ENCODE assay signal across 18 mouse cellular contexts in the genomic region with DNA sequence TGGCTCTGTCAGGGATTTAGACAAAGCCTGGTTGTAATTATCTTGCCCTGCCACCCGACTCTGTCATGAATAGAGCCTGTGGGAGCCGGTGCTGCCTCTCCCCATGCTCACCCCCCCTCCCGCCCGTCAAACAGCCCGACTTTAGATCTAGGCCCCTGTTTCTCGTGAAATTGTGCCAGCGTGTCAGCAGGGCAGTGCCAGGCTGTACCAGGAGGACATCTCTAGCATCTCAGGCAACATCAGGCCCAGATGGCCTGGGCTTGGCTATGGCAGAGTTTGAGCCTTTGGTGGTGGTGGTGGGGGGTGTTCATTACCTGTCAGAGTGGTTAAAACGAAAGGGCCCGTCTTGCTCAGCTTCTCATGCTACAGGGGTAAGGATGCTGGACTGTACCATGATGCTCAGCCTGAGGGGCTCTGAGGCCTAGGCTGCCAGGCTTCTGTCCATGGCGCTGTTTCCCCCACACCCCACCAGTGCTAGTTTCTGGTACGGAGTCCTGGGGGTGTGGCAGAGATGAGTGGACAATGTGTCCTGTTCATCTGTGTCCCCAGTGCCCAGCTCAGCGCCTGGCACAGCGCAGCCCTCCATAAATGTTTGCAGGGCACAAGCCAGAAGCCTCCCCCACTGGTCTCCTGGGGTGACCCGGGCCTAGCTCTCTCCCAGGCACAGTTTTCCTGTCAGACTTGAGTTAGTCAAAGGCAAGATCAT. TPM values are rescaled to one million over a fixed set of nuclear protein-coding genes. Genes with fewer than 3 reads are reported as not detected.
DNase-seq lines count a peak whose midpoint lies in the region; ATAC-seq and TF ChIP-seq lines count a peak whose summit lies in the region.
"Had no signal": no experiment of that assay in that cellular context is flagged by ENCODE, and none has a peak within 500 bp of the region (broad histone marks: within the 10 kb centered on the region; RNA-seq: fewer than 3 reads in every experiment).

No protein-coding gene starts in this region.

- ATAC-seq in forebrain, embryonic 13.5 days, result no peak
- no peak for ATAC-seq in forebrain, postnatal 0 days
- no peak for ATAC-seq in hindbrain, embryonic 13.5 days (ENCODE audit: low FRiP score)
- no peak for ATAC-seq in embryonic facial prominence, embryonic 13.5 days (ENCODE audit: insufficient number of reproducible peaks, insufficient read depth, low FRiP score, low TSS enrichment, low read depth)
- no peak for ATAC-seq in lung, postnatal 0 days

- H3ac ChIP-seq in C2C12 (ENCODE audit: control insufficient read depth, insufficient read length, low read depth), result peak overlapping the region; percentile 33

- no peak for TF ChIP-seq EP300 in lung, postnatal 0 days (IDR thresholded peaks at IDR 0.05)

- peaks cover 51% of the 10 kb centered on the region for H3K79me3 ChIP-seq in C2C12 (ENCODE audit: low read depth)

- H3K79me2 ChIP-seq in C2C12 (ENCODE audit: control insufficient read depth, insufficient read depth), result peaks cover 83% of the 10 kb centered on the region

- H3K27me3 ChIP-seq in forebrain, embryonic 13.5 days, result peaks cover 16% of the 10 kb centered on the region
- H3K27me3 ChIP-seq in forebrain, postnatal 0 days (ENCODE audit: insufficient read depth, low read length), result no peaks in the 10 kb centered on the region
- H3K27me3 ChIP-seq in hindbrain, embryonic 13.5 days, result peaks cover 28% of the 10 kb centered on the region
- peaks cover 35% of the 10 kb centered on the region for H3K27me3 ChIP-seq in hindbrain, embryonic 10.5 days (ENCODE audit: insufficient read depth, poor library complexity, severe bottlenecking)
- H3K27me3 ChIP-seq in C2C12 (ENCODE audit: control insufficient read depth, insufficient read depth, insufficient read length), result no peaks in the 10 kb centered on the region
- H3K27me3 ChIP-seq in embryonic facial prominence, embryonic 13.5 days, result no peaks in the 10 kb centered on the region
- no peaks in the 10 kb centered on the region for H3K27me3 ChIP-seq in lung, postnatal 0 days (replicated peaks; ENCODE audit: insufficient read depth, low read length)
- H3K27me3 ChIP-seq: liver, embryonic 13.5 days had no signal

- peaks cover 20% of the 10 kb centered on the region for H3K4me1 ChIP-seq in forebrain, embryonic 13.5 days
- 0 out of 2 replicates have a peak, but pooled peaks cover 5% of the 10 kb centered on the region for H3K4me1 ChIP-seq in forebrain, postnatal 0 days (ENCODE audit: insufficient read depth)
- peaks cover 34% of the 10 kb centered on the region for H3K4me1 ChIP-seq in hindbrain, embryonic 13.5 days (replicated peaks)
- H3K4me1 ChIP-seq in hindbrain, embryonic 10.5 days (replicated peaks), result peaks cover 63% of the 10 kb centered on the region
- peaks cover 53% of the 10 kb centered on the region for H3K4me1 ChIP-seq in embryonic facial prominence, embryonic 13.5 days
- H3K4me1 ChIP-seq in lung, postnatal 0 days (ENCODE audit: insufficient read depth, low read depth, low read length), result peaks cover 7% of the 10 kb centered on the region; the same call in 1 of the 2 replicates

- no peak for TF ChIP-seq CTCF in forebrain, postnatal 0 days (IDR thresholded peaks at IDR 0.05; ENCODE audit: low read depth)
- TF ChIP-seq CTCF in C2C12 (IDR thresholded peaks at IDR 0.05; ENCODE audit: control insufficient read depth, insufficient read depth, insufficient read length), result no peak
- TF ChIP-seq CTCF in lung, postnatal 0 days (IDR thresholded peaks at IDR 0.05), result no peak

- H3K4me2 ChIP-seq in forebrain, embryonic 13.5 days, result no peak overlapping the region
- H3K4me2 ChIP-seq in forebrain, postnatal 0 days (ENCODE audit: low read depth), result no peak overlapping the region
- no peak overlapping the region for H3K4me2 ChIP-seq in hindbrain, embryonic 13.5 days
- H3K4me2 ChIP-seq in embryonic facial prominence, embryonic 13.5 days, result no peak overlapping the region
- no peak overlapping the region for H3K4me2 ChIP-seq in lung, postnatal 0 days (replicated peaks; ENCODE audit: low read depth, low read length)
- H3K4me2 ChIP-seq: liver, embryonic 13.5 days; neural tube, embryonic 13.5 days had no signal

- H3K27ac ChIP-seq in forebrain, embryonic 13.5 days, result no peak overlapping the region
- H3K27ac ChIP-seq in forebrain, postnatal 0 days (ENCODE audit: low read depth, low read length), result no peak overlapping the region
- H3K27ac ChIP-seq in hindbrain, embryonic 13.5 days, result no peak overlapping the region
- no peak overlapping the region for H3K27ac ChIP-seq in hindbrain, embryonic 10.5 days
- no peak overlapping the region for H3K27ac ChIP-seq in embryonic facial prominence, embryonic 13.5 days
- H3K27ac ChIP-seq in lung, postnatal 0 days (ENCODE audit: low read length), result no peak overlapping the region
- H3K27ac ChIP-seq: liver, embryonic 13.5 days; neural tube, embryonic 13.5 days had no signal

- 58% methylated on average over 14 of the region's 14 CpGs for WGBS in forebrain, embryonic 13.5 days
- 53% methylated on average over 14 of the region's 14 CpGs for WGBS in forebrain, postnatal 0 days
- WGBS in hindbrain, embryonic 13.5 days, result 64% methylated on average over 14 of the region's 14 CpGs
- WGBS in hindbrain, embryonic 10.5 days, result 68% methylated on average over 14 of the region's 14 CpGs
- 45% methylated on average over 14 of the region's 14 CpGs for WGBS in embryonic facial prominence, embryonic 13.5 days
- 80% methylated on average over 14 of the region's 14 CpGs for WGBS in lung, postnatal 0 days

- 0 out of 2 replicates have a peak overlapping the region, but pooled peaks have one; percentile 16 for H3K9ac ChIP-seq in forebrain, embryonic 13.5 days
- H3K9ac ChIP-seq in forebrain, postnatal 0 days, result no peak overlapping the region
- H3K9ac ChIP-seq in hindbrain, embryonic 13.5 days, result peak overlapping the region; percentile 13; the same call in 1 of the 2 replicates
- H3K9ac ChIP-seq in embryonic facial prominence, embryonic 13.5 days, result peak overlapping the region; percentile 49; the same call in 1 of the 2 replicates
- no peak overlapping the region for H3K9ac ChIP-seq in lung, postnatal 0 days (replicated peaks; ENCODE audit: low read depth)
- H3K9ac ChIP-seq: liver, embryonic 13.5 days; neural tube, embryonic 13.5 days had no signal

- DNase-seq in forebrain, postnatal 0 days, result no peak
- no peak for DNase-seq in hindbrain, embryonic 10.5 days (ENCODE audit: low spot score)
- DNase-seq in lung, postnatal 0 days (ENCODE audit: low spot score), result no peak
- no peak for DNase-seq in urinary bladder, postnatal 25 days (ENCODE audit: low spot score)
- DNase-seq: B cell, adult 2 months; cerebellum, adult 11 months; embryo, embryonic 11 days; gastrocnemius, postnatal 36 days; liver, embryonic 13.5 days; lung, postnatal 4 days; midbrain, embryonic 14.5 days; thymus, adult 2 months had no signal

- no peaks in the 10 kb centered on the region for H3K36me3 ChIP-seq in forebrain, embryonic 13.5 days (ENCODE audit: poor library complexity, severe bottlenecking)
- no peaks in the 10 kb centered on the region for H3K36me3 ChIP-seq in forebrain, postnatal 0 days (ENCODE audit: insufficient read depth)
- H3K36me3 ChIP-seq in hindbrain, embryonic 13.5 days, result no peaks in the 10 kb centered on the region
- H3K36me3 ChIP-seq in hindbrain, embryonic 10.5 days, result no peaks in the 10 kb centered on the region
- H3K36me3 ChIP-seq in C2C12 (ENCODE audit: control insufficient read depth, insufficient read depth), result no peaks in the 10 kb centered on the region
- no peaks in the 10 kb centered on the region for H3K36me3 ChIP-seq in embryonic facial prominence, embryonic 13.5 days
- H3K36me3 ChIP-seq in lung, postnatal 0 days (ENCODE audit: insufficient read depth, low read length), result no peaks in the 10 kb centered on the region
- H3K36me3 ChIP-seq: liver, embryonic 13.5 days; neural tube, embryonic 13.5 days had no signal

- H3K9me3 ChIP-seq in forebrain, embryonic 13.5 days (replicated peaks), result no peaks in the 10 kb centered on the region
- no peaks in the 10 kb centered on the region for H3K9me3 ChIP-seq in forebrain, postnatal 0 days (ENCODE audit: low read length)
- H3K9me3 ChIP-seq in hindbrain, embryonic 13.5 days, result no peaks in the 10 kb centered on the region
- no peaks in the 10 kb centered on the region for H3K9me3 ChIP-seq in hindbrain, embryonic 10.5 days
- no peaks in the 10 kb centered on the region for H3K9me3 ChIP-seq in embryonic facial prominence, embryonic 13.5 days
- no peaks in the 10 kb centered on the region for H3K9me3 ChIP-seq in lung, postnatal 0 days (ENCODE audit: low read length)
- H3K9me3 ChIP-seq: G1E; liver, embryonic 13.5 days; neural tube, embryonic 13.5 days had no signal

- no peak overlapping the region for H3K4me3 ChIP-seq in forebrain, embryonic 13.5 days
- no peak overlapping the region for H3K4me3 ChIP-seq in forebrain, postnatal 0 days (ENCODE audit: low read depth, low read length)
- H3K4me3 ChIP-seq in hindbrain, embryonic 13.5 days, result no peak overlapping the region
- no peak overlapping the region for H3K4me3 ChIP-seq in hindbrain, embryonic 10.5 days
- H3K4me3 ChIP-seq in C2C12 (ENCODE audit: insufficient read depth, poor library complexity, severe bottlenecking), result no peak overlapping the region
- H3K4me3 ChIP-seq in embryonic facial prominence, embryonic 13.5 days, result no peak overlapping the region
- no peak overlapping the region for H3K4me3 ChIP-seq in lung, postnatal 0 days (ENCODE audit: low read depth, low read length)
- H3K4me3 ChIP-seq: liver, embryonic 13.5 days; neural tube, embryonic 13.5 days had no signal

RNA-seq across cellular contexts. Expression of gene Arhgap23, which starts 3.7 kb away (rescaled TPM):
- 3.6 and 4.4 TPM in 2 replicates for polyA plus RNA-seq in forebrain, embryonic 13.5 days (2015; fragmentation: Nextera tagmentation; extraction: Ambion mirVana)
- total RNA-seq in forebrain, postnatal 0 days (2014; rRNA removed), result 52.7 and 52.9 TPM in 2 replicates
- polyA plus RNA-seq in forebrain, postnatal 0 days (2015; fragmentation: Nextera tagmentation; extraction: Ambion mirVana), result 7.0 and 10.2 TPM in 2 replicates
- 6.6 and 6.7 TPM in 2 replicates for polyA plus RNA-seq in hindbrain, embryonic 13.5 days (2015; fragmentation: Nextera tagmentation; extraction: Ambion mirVana)
- polyA plus RNA-seq in hindbrain, embryonic 10.5 days (2016; fragmentation: Nextera tagmentation; extraction: Ambion mirVana), result 2.7 and 4.0 TPM in 2 replicates
- 23.9 TPM for polyA plus RNA-seq in C2C12 (2012; fragmentation: generic; extraction: Trizol)
- polyA plus RNA-seq in embryonic facial prominence, embryonic 13.5 days (2015; fragmentation: Nextera tagmentation; extraction: Ambion mirVana), result 7.7 and 8.4 TPM in 2 replicates
- 7.0 and 8.4 TPM in 2 replicates for polyA plus RNA-seq in lung, postnatal 0 days (2015; fragmentation: Nextera tagmentation; extraction: Ambion mirVana)

RNA-seq across cellular contexts. Expression of gene Socs7, which starts 56.6 kb away (rescaled TPM):
- 7.7 and 8.6 TPM in 2 replicates for polyA plus RNA-seq in forebrain, embryonic 13.5 days (2015; fragmentation: Nextera tagmentation; extraction: Ambion mirVana)
- total RNA-seq in forebrain, postnatal 0 days (2014; rRNA removed), result 54.9 and 64.3 TPM in 2 replicates
- polyA plus RNA-seq in forebrain, postnatal 0 days (2015; fragmentation: Nextera tagmentation; extraction: Ambion mirVana), result 5.3 and 6.4 TPM in 2 replicates
- 8.4 and 9.2 TPM in 2 replicates for polyA plus RNA-seq in hindbrain, embryonic 13.5 days (2015; fragmentation: Nextera tagmentation; extraction: Ambion mirVana)
- polyA plus RNA-seq in hindbrain, embryonic 10.5 days (2016; fragmentation: Nextera tagmentation; extraction: Ambion mirVana), result 3.9 and 4.6 TPM in 2 replicates
- polyA plus RNA-seq in C2C12 (2012; fragmentation: generic; extraction: Trizol), result 8.1 TPM
- 4.7 and 5.3 TPM in 2 replicates for polyA plus RNA-seq in embryonic facial prominence, embryonic 13.5 days (2015; fragmentation: Nextera tagmentation; extraction: Ambion mirVana)
- 2.4 and 2.5 TPM in 2 replicates for polyA plus RNA-seq in lung, postnatal 0 days (2015; fragmentation: Nextera tagmentation; extraction: Ambion mirVana)

Comparison
In these comparisons a context has a peak if more than half of its experiments do, and no peak if none do; other contexts are left out.
1. H3K9ac ChIP-seq: peak in forebrain, embryonic 13.5 days (single experiment), hindbrain, embryonic 13.5 days (single experiment) and embryonic facial prominence, embryonic 13.5 days (single experiment); none in forebrain, postnatal 0 days (single experiment) and lung, postnatal 0 days (single experiment).